Mouse (Mus musculus) telencephalon, adult 2 months (tissue): ENCODE measurements around the gene 2900092C05Rik.

Experiments
- DNase-seq: peaks from one replicate; pipeline ENCODE4 v3.0.0-alpha.2; 2011; ENCODE audit warnings: low read depth, low spot score

Gene 2900092C05Rik

DNA sequence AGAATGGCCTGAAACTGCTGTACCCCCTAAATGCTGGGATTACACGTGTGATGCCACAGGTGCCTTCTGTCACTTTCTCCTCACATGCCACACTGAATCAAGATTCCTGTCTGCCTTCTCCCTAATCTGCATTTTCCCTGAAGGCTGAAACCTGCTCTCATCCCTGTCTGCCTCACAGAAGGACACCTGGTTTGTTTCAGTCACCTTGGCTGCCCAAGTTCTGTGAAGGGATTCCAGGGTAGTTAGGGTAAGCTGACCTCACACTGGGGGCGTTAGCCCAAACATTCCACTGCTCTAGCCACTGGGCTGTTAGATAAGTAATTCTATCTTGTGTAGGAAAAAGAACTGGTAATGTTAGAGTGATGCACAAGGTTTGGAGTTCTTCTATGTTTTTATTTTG lies at the start of gene 2900092C05Rik:
Gene 2900092C05Rik (plus strand): TSS at position 301 of the 400 bp plus-strand sequence.
- DNase-seq = no peak

- peak; percentile 96 for DNase-seq
Measured at GRCm38 (mm10) chr7:12478158-12479008, 33.9 kb upstream of the 2900092C05Rik start, which contains the start of gene Zfp606. Gene Zfp606, plus strand, starts transcription at chr7:12478293.

DNA sequence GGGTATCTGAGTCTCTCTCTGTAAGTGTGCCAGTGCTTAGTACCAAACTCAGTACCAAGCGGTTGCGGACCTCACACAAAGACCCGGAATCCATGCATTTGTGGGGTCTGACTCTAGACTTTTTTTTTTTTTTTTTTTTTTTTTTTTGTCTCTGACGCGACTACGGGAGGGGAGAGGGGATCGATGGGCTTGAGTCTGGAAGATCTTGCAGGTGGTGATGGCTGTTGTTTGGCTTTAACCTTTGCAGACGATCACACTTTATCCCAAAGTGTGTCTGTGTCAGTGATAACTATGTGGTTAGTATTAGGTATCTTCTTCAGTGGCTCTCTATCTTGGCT lies 33.3 kb upstream of the 2900092C05Rik start:
- no peak for DNase-seq

DNA sequence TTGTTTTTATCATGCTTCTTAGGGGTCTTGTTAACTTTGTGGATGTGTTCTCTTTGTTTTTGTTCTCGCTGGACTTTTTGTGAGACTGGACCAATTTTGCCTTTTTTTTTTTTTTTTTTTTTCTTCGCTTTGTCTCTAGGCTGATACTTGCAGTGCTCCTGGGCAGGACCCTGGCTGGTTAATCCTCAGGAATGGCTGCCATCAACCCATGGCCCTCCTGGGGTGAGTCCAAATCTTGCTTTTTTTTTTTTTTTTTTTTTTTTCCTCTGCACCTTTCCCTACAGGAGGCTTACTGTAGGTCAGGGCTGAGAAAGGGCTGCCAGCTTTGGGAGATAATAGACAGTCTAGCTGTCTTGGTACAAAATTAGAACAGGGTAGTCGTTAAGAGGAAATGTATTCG lies 32.8 kb upstream of the 2900092C05Rik start:
- DNase-seq = no peak

- no peak for DNase-seq
Measured at GRCm38 (mm10) chr7:12483771-12484170, 28.5 kb upstream of the 2900092C05Rik start.

DNA sequence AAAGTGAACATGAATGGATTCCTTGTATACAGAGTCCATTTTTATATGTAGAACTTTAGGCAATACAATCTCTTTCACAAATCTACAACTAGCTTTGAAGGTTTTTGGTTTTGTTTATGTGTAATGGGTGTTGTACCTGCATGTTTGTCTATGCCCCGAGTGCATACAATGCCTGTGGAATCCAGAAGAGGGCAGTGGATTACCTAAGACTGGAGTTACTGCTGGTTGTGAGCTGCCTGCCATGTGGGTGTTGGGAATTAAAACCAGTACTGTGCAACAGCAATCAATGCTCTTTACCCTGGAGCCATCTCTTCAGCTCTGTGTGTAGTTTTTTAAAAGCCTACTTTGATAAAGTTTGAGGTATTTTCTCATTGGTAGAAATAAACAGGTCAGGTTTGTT lies 26.4 kb upstream of the 2900092C05Rik start:
- DNase-seq = no peak

- DNase-seq = peak; percentile 55
Measured at GRCm38 (mm10) chr7:12486691-12487090, 25.6 kb upstream of the 2900092C05Rik start.

DNA sequence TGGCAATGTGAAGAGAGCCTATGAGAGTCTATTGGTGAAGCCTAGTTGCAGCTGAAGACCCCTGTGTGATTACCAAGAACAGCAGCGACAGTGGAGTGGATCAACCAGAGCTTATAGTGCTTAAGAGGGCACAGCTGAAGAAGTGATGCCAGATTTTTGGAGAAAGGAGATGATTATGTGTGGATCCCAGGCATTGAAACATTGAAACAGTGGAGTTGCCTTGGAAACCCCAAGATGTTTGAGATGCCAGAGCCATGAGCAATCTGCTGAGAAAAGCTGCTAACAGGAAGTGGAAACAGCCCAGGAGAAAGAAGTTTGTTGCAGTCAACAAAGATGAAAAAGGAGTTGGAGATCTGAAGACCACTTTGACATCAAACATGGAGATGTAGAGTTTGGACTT lies 1.4 kb upstream of the 2900092C05Rik start:
- DNase-seq = no peak
